ENCODE assay signal across 9 mouse cellular contexts in the genomic region with DNA sequence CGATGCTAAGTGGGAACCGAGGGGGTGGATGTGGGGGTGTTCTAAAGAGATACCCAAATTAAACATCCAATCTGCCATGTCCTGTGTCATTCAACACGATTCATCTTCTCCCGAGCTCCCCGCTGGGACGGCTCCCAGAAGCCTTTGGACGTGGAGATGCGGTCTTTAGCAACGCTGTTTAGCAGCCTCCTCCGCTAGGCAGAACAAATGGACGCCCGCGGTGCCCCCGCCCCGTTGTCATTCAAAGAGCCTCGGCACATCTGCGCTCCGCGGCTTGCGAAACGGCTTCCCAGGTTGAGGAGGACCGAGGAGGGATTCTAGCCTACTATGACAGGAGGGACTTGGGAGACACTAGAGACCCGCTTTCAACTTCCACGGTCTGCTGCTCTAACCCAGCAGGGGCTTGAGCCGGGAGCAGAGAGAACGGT.
DNase-seq lines count a peak whose midpoint lies in the region; ATAC-seq and TF ChIP-seq lines count a peak whose summit lies in the region.
"Had no signal": no experiment of that assay in that cellular context is flagged by ENCODE, and none has a peak within 500 bp of the region (broad histone marks: within the 10 kb centered on the region; RNA-seq: fewer than 3 reads in every experiment).

No protein-coding gene starts in this region.

- H3K4me1 ChIP-seq in forebrain, postnatal 0 days (ENCODE audit: insufficient read depth): peaks cover 7% of the 10 kb centered on the region; the same call in 1 of the 2 replicates

- peaks cover 7% of the 10 kb centered on the region; the same call in 1 of the 2 replicates for H3K27me3 ChIP-seq in forebrain, postnatal 0 days (ENCODE audit: insufficient read depth, low read length)

- peak overlapping the region; percentile 53 for H3K9ac ChIP-seq in forebrain, postnatal 0 days

- WGBS in forebrain, postnatal 0 days: 0% methylated on average over 26 of the region's 26 CpGs

- DNase-seq in cerebellum, postnatal 25 days: peak; percentile 16 to 28
- peak; percentile 90 for DNase-seq in R1 (ENCODE audit: low read depth, low spot score)
- peak; percentile 74 for DNase-seq in forebrain, postnatal 0 days
- peak; percentile 55 to 56 for DNase-seq in layer of hippocampus, postnatal 25 days (ENCODE audit: extremely low spot score in 1 of 2, low spot score in 1 of 2)
- DNase-seq in neural tube, embryonic 10.5 days (ENCODE audit: extremely low spot score, low spot score): peak; percentile 78
- DNase-seq in urinary bladder, postnatal 25 days (ENCODE audit: low spot score): no peak

- ATAC-seq in cerebellum, adult (ENCODE audit: insufficient number of reproducible peaks, low FRiP score, low TSS enrichment): no peak
- peak; percentile 78 for ATAC-seq in forebrain, postnatal 0 days
- ATAC-seq in erythroid progenitor cell, adult 5-6 weeks (replicated peaks; ENCODE audit: low FRiP score, poor library complexity, severe bottlenecking): no peak

- TF ChIP-seq CTCF in forebrain, postnatal 0 days (IDR thresholded peaks at IDR 0.05; ENCODE audit: low read depth): no peak

- peak overlapping the region; percentile 71 for H3K4me2 ChIP-seq in forebrain, postnatal 0 days (ENCODE audit: low read depth)

- H3K36me3 ChIP-seq in forebrain, postnatal 0 days (ENCODE audit: insufficient read depth): no peaks in the 10 kb centered on the region

- H3K4me3 ChIP-seq in forebrain, postnatal 0 days (ENCODE audit: low read depth, low read length): peak overlapping the region; percentile 38
- H3K4me3 ChIP-seq: erythroblast, embryonic 14.5 days had no signal

- H3K27ac ChIP-seq in forebrain, postnatal 0 days (ENCODE audit: low read depth, low read length): no peak overlapping the region

- H3K9me3 ChIP-seq in forebrain, postnatal 0 days (ENCODE audit: low read length): no peaks in the 10 kb centered on the region
